In the genomic region with DNA sequence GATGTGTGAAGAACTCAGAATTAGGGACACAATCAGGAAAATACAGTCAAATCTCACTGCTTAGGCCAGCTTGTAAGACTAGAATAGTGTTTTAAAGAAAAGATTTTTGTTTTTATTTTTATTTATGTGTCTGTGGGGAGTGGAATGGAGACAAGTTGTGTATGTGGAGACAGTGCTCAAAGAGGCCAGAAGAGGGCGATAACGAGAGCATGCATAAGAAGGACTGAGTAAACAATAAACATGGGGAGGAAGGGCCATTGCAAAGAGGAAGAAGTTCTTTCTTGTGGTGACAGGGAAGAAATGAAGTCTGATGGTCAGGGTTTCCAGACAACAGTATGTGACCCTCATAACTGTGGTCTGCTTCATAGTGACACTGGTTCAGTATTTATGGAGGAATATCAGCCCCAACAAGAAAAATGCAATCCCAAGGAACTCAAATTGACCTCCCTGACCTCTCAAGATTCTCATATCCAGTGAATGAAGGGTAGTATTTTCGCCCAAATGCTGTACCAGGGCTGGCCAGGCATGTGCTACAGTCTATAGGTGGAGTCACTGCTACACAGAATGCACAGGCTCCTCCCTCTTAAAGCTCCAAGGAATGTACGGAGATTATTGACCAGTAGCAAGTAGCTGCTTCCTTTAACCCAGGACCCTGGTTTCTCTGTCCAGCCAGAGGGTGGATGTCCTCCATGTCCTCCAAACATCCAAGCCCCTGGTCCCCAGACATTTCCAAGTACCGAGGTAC, we compare ENCODE assay signal across 10 mouse cellular contexts. TPM values are rescaled to one million over a fixed set of nuclear protein-coding genes. Genes with fewer than 3 reads are reported as not detected.
DNase-seq lines count a peak whose midpoint lies in the region; ATAC-seq and TF ChIP-seq lines count a peak whose summit lies in the region.
"Had no signal": no experiment of that assay in that cellular context is flagged by ENCODE, and none has a peak within 500 bp of the region (broad histone marks: within the 10 kb centered on the region; RNA-seq: fewer than 3 reads in every experiment).

No protein-coding gene starts in this region.

- H3K9ac ChIP-seq in kidney, postnatal 0 days (ENCODE audit: low read depth, low read length) = no peak overlapping the region
- H3K9ac ChIP-seq: embryonic facial prominence, embryonic 15.5 days; neural tube, embryonic 13.5 days had no signal

- no peak overlapping the region for H3K4me3 ChIP-seq in kidney, postnatal 0 days (replicated peaks; ENCODE audit: low read depth, low read length)
- H3K4me3 ChIP-seq: embryonic facial prominence, embryonic 15.5 days; neural tube, embryonic 13.5 days had no signal

- no peak overlapping the region for H3K27ac ChIP-seq in kidney, postnatal 0 days
- H3K27ac ChIP-seq: embryonic facial prominence, embryonic 15.5 days; neural tube, embryonic 13.5 days had no signal

- peak; percentile 47 for DNase-seq in adrenal gland, postnatal 14 days
- DNase-seq in adrenal gland, adult 18-20 months (ENCODE audit: low spot score in 2 of 2) = no peak
- DNase-seq in layer of hippocampus, postnatal 10 days (ENCODE audit: low spot score in 2 of 2) = peak; percentile 32 to 44
- DNase-seq in layer of hippocampus, postnatal 14 days (ENCODE audit: low spot score in 2 of 2) = no peak
- peak; percentile 68 for DNase-seq in kidney, postnatal 0 days (ENCODE audit: low spot score)
- peak; percentile 41 for DNase-seq in retina, embryonic 14.5 days (ENCODE audit: low spot score)
- no peak for DNase-seq in right cerebral cortex, adult 18-20 months
- no peak for DNase-seq in adrenal gland, postnatal 4 days (ENCODE audit: low spot score in 2 of 2)

- 0 out of 2 replicates have a peak, but pooled peaks cover 6% of the 10 kb centered on the region for H3K36me3 ChIP-seq in kidney, postnatal 0 days (ENCODE audit: insufficient read depth, low read length)
- H3K36me3 ChIP-seq: embryonic facial prominence, embryonic 15.5 days had no signal

- WGBS in kidney, postnatal 0 days = 63% methylated on average over 5 of the region's 5 CpGs

- no peak for ATAC-seq in kidney, postnatal 0 days (replicated peaks; ENCODE audit: low FRiP score, low read depth)

- H3K4me2 ChIP-seq in kidney, postnatal 0 days (ENCODE audit: low read length) = no peak overlapping the region
- H3K4me2 ChIP-seq: embryonic facial prominence, embryonic 15.5 days; neural tube, embryonic 13.5 days had no signal

- H3K4me1 ChIP-seq in kidney, postnatal 0 days (replicated peaks; ENCODE audit: insufficient read depth, low read length) = no peaks in the 10 kb centered on the region

- H3K9me3 ChIP-seq in kidney, postnatal 0 days (replicated peaks; ENCODE audit: low read length) = no peaks in the 10 kb centered on the region
- H3K9me3 ChIP-seq: embryonic facial prominence, embryonic 15.5 days; neural tube, embryonic 13.5 days had no signal

- TF ChIP-seq CTCF in kidney, postnatal 0 days (IDR thresholded peaks at IDR 0.05; ENCODE audit: low read depth) = peak; percentile 77

- no peaks in the 10 kb centered on the region for H3K27me3 ChIP-seq in kidney, postnatal 0 days (ENCODE audit: insufficient read depth, low read length)
- H3K27me3 ChIP-seq: embryonic facial prominence, embryonic 15.5 days; neural tube, embryonic 13.5 days had no signal

RNA-seq across cellular contexts. Expression of gene Timp3, which starts 56.8 kb away (rescaled TPM):
- total RNA-seq in adrenal gland, postnatal 14 days (2021) = 283 and 294 TPM in 2 replicates
- total RNA-seq in adrenal gland, adult 18-20 months (2021) = 100 to 1,000 TPM; 511 to 546 TPM
- 10 to 100 TPM; 54.9 to 59.8 TPM for total RNA-seq in layer of hippocampus, postnatal 10 days (2021)
- total RNA-seq in layer of hippocampus, postnatal 14 days (2021) = 10 to 100 TPM; 62.0 to 62.3 TPM
- polyA plus RNA-seq in kidney, postnatal 0 days (2015; fragmentation: Nextera tagmentation; extraction: Ambion mirVana) = 87.4 and 99.7 TPM in 2 replicates
- total RNA-seq in adrenal gland, postnatal 4 days (2021) = 100 to 1,000 TPM; 314 to 316 TPM

Comparison
In these comparisons a context has a peak if more than half of its experiments do, and no peak if none do; other contexts are left out.
1. DNase-seq: peak in adrenal gland, postnatal 14 days (single experiment), layer of hippocampus, postnatal 10 days (2 of 2), kidney, postnatal 0 days (single experiment) and retina, embryonic 14.5 days (single experiment); none in adrenal gland, adult 18-20 months (0 of 2), layer of hippocampus, postnatal 14 days (0 of 2), right cerebral cortex, adult 18-20 months (single experiment) and adrenal gland, postnatal 4 days (0 of 2).